Mouse (Mus musculus): ENCODE measurements around the gene Zfp446. TPM values are rescaled to one million over a fixed set of nuclear protein-coding genes. Genes with fewer than 3 reads are reported as not detected.
A peak's percentile ranks its signal among the peaks of the same experiment; 100 is the strongest.

Zfp446 gene
- polyA plus RNA-seq, 1 experiment = 2.6 TPM

- Histone ChIP-seq H3K4me3 (ENCODE audit: insufficient read depth, low read length) (peak within 1 kb of the TSS; percentile 64), H3K27ac (ENCODE audit: insufficient read depth, low read depth, low read length) (peak within 1 kb of the TSS; percentile 51), H3K4me1 (ENCODE audit: control insufficient read depth, insufficient read depth, low read length) (peaks cover 15% of the 10 kb centered on the region)
- TF ChIP-seq POLR2A (IDR thresholded peaks at IDR 0.05; ENCODE audit: borderline replicate concordance, low read depth, low read length) = no peak
- TF ChIP-seq CTCF (IDR thresholded peaks at IDR 0.05; ENCODE audit: low read depth, low read length) = no peak
Observed at GRCm38 (mm10) chr7:13034148-13034977, 56.7 kb downstream of the Zfp446 start, which contains the start of gene Chmp2a. Gene Chmp2a (minus strand): TSS chr7:13034807.

Other genes with a start within 250 kb of the Zfp446 start
- not detected in 2 replicates for gene Vmn2r56, start 242.8 kb upstream of the Zfp446 start, polyA plus RNA-seq (2012; ENCODE audit: insufficient read depth, insufficient read length, missing spikeins)
- 0.32 and 0.44 TPM in 2 replicates for gene Zscan18, start 174.2 kb upstream of the Zfp446 start, polyA plus RNA-seq (2012; ENCODE audit: insufficient read depth, insufficient read length, missing spikeins)
- gene Zfp329, start 159.0 kb upstream of the Zfp446 start, polyA plus RNA-seq (2012; ENCODE audit: insufficient read depth, insufficient read length, missing spikeins) = 9.8 and 10.1 TPM in 2 replicates
- gene Zfp110, start 143.1 kb upstream of the Zfp446 start, polyA plus RNA-seq (2012; ENCODE audit: insufficient read depth, insufficient read length, missing spikeins) = 19.9 and 20.4 TPM in 2 replicates
- gene Zfp128, start 96.7 kb upstream of the Zfp446 start, polyA plus RNA-seq (2012; ENCODE audit: insufficient read depth, insufficient read length, missing spikeins) = 2.8 and 3.4 TPM in 2 replicates
- gene Zscan22, start 80.0 kb upstream of the Zfp446 start, polyA plus RNA-seq (2012; ENCODE audit: insufficient read depth, insufficient read length, missing spikeins) = 6.5 and 6.7 TPM in 2 replicates
- gene Rps5, start 55.6 kb upstream of the Zfp446 start, polyA plus RNA-seq (2012; ENCODE audit: insufficient read depth, insufficient read length, missing spikeins) = 1,220 and 1,261 TPM in 2 replicates
- gene Rnf225, start 50.4 kb upstream of the Zfp446 start, polyA plus RNA-seq (2012; ENCODE audit: insufficient read depth, insufficient read length, missing spikeins) = 0.24 TPM in 1 of 2 replicates, not detected in the other
- gene Zfp324, start 12.0 kb upstream of the Zfp446 start, polyA plus RNA-seq (2012; ENCODE audit: insufficient read depth, insufficient read length, missing spikeins) = 3.8 and 3.9 TPM in 2 replicates
- not detected in 2 replicates for gene Slc27a5, start 20.3 kb downstream of the Zfp446 start, polyA plus RNA-seq (2012; ENCODE audit: insufficient read depth, insufficient read length, missing spikeins)
- 165 and 177 TPM in 2 replicates for gene Trim28, start 21.3 kb downstream of the Zfp446 start, polyA plus RNA-seq (2012; ENCODE audit: insufficient read depth, insufficient read length, missing spikeins)
- 15.6 and 17.3 TPM in 2 replicates for gene Zbtb45, start 32.2 kb downstream of the Zfp446 start, polyA plus RNA-seq (2012; ENCODE audit: insufficient read depth, insufficient read length, missing spikeins)
- 161 and 167 TPM in 2 replicates for gene Chmp2a, start 57.0 kb downstream of the Zfp446 start, polyA plus RNA-seq (2012; ENCODE audit: insufficient read depth, insufficient read length, missing spikeins)
- gene Ube2m, start 60.4 kb downstream of the Zfp446 start, polyA plus RNA-seq (2012; ENCODE audit: insufficient read depth, insufficient read length, missing spikeins) = 171 and 193 TPM in 2 replicates
- gene Mzf1, start 76.9 kb downstream of the Zfp446 start, polyA plus RNA-seq (2012; ENCODE audit: insufficient read depth, insufficient read length, missing spikeins) = 1.2 and 1.5 TPM in 2 replicates
- gene Vmn1r85, start 117.3 kb downstream of the Zfp446 start, polyA plus RNA-seq (2012; ENCODE audit: insufficient read depth, insufficient read length, missing spikeins) = not detected in 2 replicates
- gene Vmn1r86, start 142.1 kb downstream of the Zfp446 start, polyA plus RNA-seq (2012; ENCODE audit: insufficient read depth, insufficient read length, missing spikeins) = 0.57 TPM in 1 of 2 replicates, not detected in the other
- gene Vmn1r87, start 162.3 kb downstream of the Zfp446 start, polyA plus RNA-seq (2012; ENCODE audit: insufficient read depth, insufficient read length, missing spikeins) = 0.13 TPM in 1 of 2 replicates, not detected in the other
- 0.07 TPM in 1 of 2 replicates, not detected in the other for gene Vmn1r88, start 181.7 kb downstream of the Zfp446 start, polyA plus RNA-seq (2012; ENCODE audit: insufficient read depth, insufficient read length, missing spikeins)
- gene Vmn1r89, start 235.2 kb downstream of the Zfp446 start, polyA plus RNA-seq (2012; ENCODE audit: insufficient read depth, insufficient read length, missing spikeins) = not detected in 2 replicates